Mouse (Mus musculus): ENCODE measurements at regions not wholly inside any gene's neighbourhood (a gene's known extent, or its start where the extent isn't known, plus 50 kb on each side); places are given as distances from the start of the nearest gene placed in this dataset.
"Not testable (repeated sequence)": the region's sequence is repeated elsewhere in the genome, so short reads cannot be mapped to it uniquely, and the experiment has no call there.

GRCm38 (mm10) chr2:16811401-16812281 lies 455.5 kb downstream of the Plxdc2 start:
- not testable (repeated sequence) for DNase-seq

- no peak for DNase-seq
These were observed 464.3 kb downstream of the Plxdc2 start for GRCm38 (mm10) chr2:16820442-16820841.

GRCm38 (mm10) chr2:16824681-16825230 lies 468.7 kb downstream of the Plxdc2 start:
- no peak for DNase-seq

- no peak for DNase-seq
These were observed 471.2 kb downstream of the Plxdc2 start for GRCm38 (mm10) chr2:16827266-16827665.

- DNase-seq = peak; percentile 32 to 72
These were observed 479.9 kb downstream of the Plxdc2 start for GRCm38 (mm10) chr2:16835960-16836359.

- no peak for DNase-seq
These were observed 482.6 kb downstream of the Plxdc2 start for GRCm38 (mm10) chr2:16838718-16839117.

- DNase-seq = peak; percentile 62 to 89
These were observed 493.8 kb downstream of the Plxdc2 start for GRCm38 (mm10) chr2:16849916-16850315.

- no peak for DNase-seq
These were observed 504.0 kb downstream of the Plxdc2 start for GRCm38 (mm10) chr2:16860056-16860455.

- no peak for DNase-seq
These were observed 510.2 kb downstream of the Plxdc2 start for GRCm38 (mm10) chr2:16866163-16866852.

GRCm38 (mm10) chr2:16892381-16892780 lies 536.3 kb downstream of the Plxdc2 start:
- DNase-seq = not testable (repeated sequence)

- DNase-seq = no peak
These were observed 553.3 kb downstream of the Plxdc2 start for GRCm38 (mm10) chr2:16909246-16910038.

- DNase-seq = no peak
These were observed 558.5 kb downstream of the Plxdc2 start for GRCm38 (mm10) chr2:16914633-16915032.

- DNase-seq = no peak
These were observed 573.9 kb downstream of the Plxdc2 start for GRCm38 (mm10) chr2:16929974-16930373.

GRCm38 (mm10) chr2:16959432-16959831 lies 603.3 kb downstream of the Plxdc2 start:
- no peak for DNase-seq

- no peak for DNase-seq
These were observed 621.3 kb downstream of the Plxdc2 start for GRCm38 (mm10) chr2:16977380-16977779.

GRCm38 (mm10) chr2:16982823-16983222 lies 626.7 kb downstream of the Plxdc2 start:
- DNase-seq = no peak

- DNase-seq = no peak
These were observed 627.6 kb downstream of the Plxdc2 start for GRCm38 (mm10) chr2:16983583-16984221.
